Mouse (Mus musculus): ENCODE measurements around the gene Zp1. TPM values are rescaled to one million over a fixed set of nuclear protein-coding genes. Genes with fewer than 3 reads are reported as not detected.

Zp1 gene
- not detected in 2 replicates for polyA plus RNA-seq (2014; fragmentation: Nextera tagmentation; extraction: Ambion mirVana)

- ATAC-seq (replicated peaks; ENCODE audit: low FRiP score), result no peak
- Histone ChIP-seq H3K36me3 (ENCODE audit: control insufficient read depth, insufficient read depth, low read length) (no peaks in the 10 kb centered on the region), H3K4me1 (replicated peaks; ENCODE audit: control insufficient read depth, insufficient read depth, low read length) (peaks cover 5% of the 10 kb centered on the region; the same call in 1 of the 2 replicates), H3K4me2 (no peak within 1 kb of the TSS), H3K9me3 (ENCODE audit: control insufficient read depth, low read length) (no peaks in the 10 kb centered on the region), H3K4me3 (ENCODE audit: low read depth, low read length) (no peak within 1 kb of the TSS), H3K27ac (ENCODE audit: low read depth, low read length) (no peak within 1 kb of the TSS), H3K9ac (ENCODE audit: low read depth, low read length) (no peak within 1 kb of the TSS), H3K27me3 (replicated peaks; ENCODE audit: control insufficient read depth, insufficient read depth, low read length) (no peaks in the 10 kb centered on the region; the same call in 1 of the 2 replicates)
- 69% methylated on average over 2 of the region's 2 CpGs for WGBS
- no peak for DNase-seq (ENCODE audit: low spot score)
These were observed at the start of gene Zp1 for GRCm38 (mm10) chr19:10920532-10920931. Gene Zp1 (minus strand): TSS chr19:10920632.

- no peaks in the 10 kb centered on the region for H3K36me3 ChIP-seq (ENCODE audit: control insufficient read depth, insufficient read depth, low read length)
- no peak overlapping the region for H3K9ac ChIP-seq (ENCODE audit: low read depth, low read length)
- H3K27me3 ChIP-seq (replicated peaks; ENCODE audit: control insufficient read depth, insufficient read depth, low read length), result no peaks in the 10 kb centered on the region
- H3K9me3 ChIP-seq (ENCODE audit: control insufficient read depth, low read length), result no peaks in the 10 kb centered on the region
- DNase-seq (ENCODE audit: low spot score), result no peak
- no peak overlapping the region for H3K4me2 ChIP-seq
- 88% methylated on average over 7 of the region's 7 CpGs for whole genome bisulfite sequencing
- no peak overlapping the region for H3K4me3 ChIP-seq (ENCODE audit: low read depth, low read length)
- no peaks in the 10 kb centered on the region; the same call in 1 of the 2 replicates for H3K4me1 ChIP-seq (replicated peaks; ENCODE audit: control insufficient read depth, insufficient read depth, low read length)
- ATAC-seq (replicated peaks; ENCODE audit: low FRiP score), result no peak
- no peak overlapping the region for H3K27ac ChIP-seq (ENCODE audit: low read depth, low read length)
These were observed 48.1 kb upstream of the Zp1 start for GRCm38 (mm10) chr19:10968578-10968977.

- H3K9me3 ChIP-seq (ENCODE audit: control insufficient read depth, low read length), result no peaks in the 10 kb centered on the region
- no peak overlapping the region for H3K9ac ChIP-seq (ENCODE audit: low read depth, low read length)
- WGBS, result 78% methylated on average over 7 of the region's 7 CpGs
- no peak for ATAC-seq (replicated peaks; ENCODE audit: low FRiP score)
- H3K27me3 ChIP-seq (replicated peaks; ENCODE audit: control insufficient read depth, insufficient read depth, low read length), result no peaks in the 10 kb centered on the region; the same call in 1 of the 2 replicates
- no peaks in the 10 kb centered on the region; the same call in 1 of the 2 replicates for H3K4me1 ChIP-seq (replicated peaks; ENCODE audit: control insufficient read depth, insufficient read depth, low read length)
- no peak overlapping the region for H3K4me3 ChIP-seq (ENCODE audit: low read depth, low read length)
- no peak overlapping the region for H3K4me2 ChIP-seq
- no peak overlapping the region for H3K27ac ChIP-seq (ENCODE audit: low read depth, low read length)
- H3K36me3 ChIP-seq (ENCODE audit: control insufficient read depth, insufficient read depth, low read length), result no peaks in the 10 kb centered on the region
- no peak for DNase-seq (ENCODE audit: low spot score)
These were observed 45.3 kb upstream of the Zp1 start for GRCm38 (mm10) chr19:10965721-10966120.

GRCm38 (mm10) chr19:10959978-10960346 lies 39.5 kb upstream of the Zp1 start:
- Histone ChIP-seq H3K4me1 (replicated peaks; ENCODE audit: control insufficient read depth, insufficient read depth, low read length) (no peaks in the 10 kb centered on the region), H3K9me3 (ENCODE audit: control insufficient read depth, low read length) (no peaks in the 10 kb centered on the region), H3K4me2 (no peak overlapping the region), H3K9ac (ENCODE audit: low read depth, low read length) (no peak overlapping the region), H3K27me3 (replicated peaks; ENCODE audit: control insufficient read depth, insufficient read depth, low read length) (no peaks in the 10 kb centered on the region; the same call in 1 of the 2 replicates), H3K4me3 (ENCODE audit: low read depth, low read length) (no peak overlapping the region), H3K36me3 (ENCODE audit: control insufficient read depth, insufficient read depth, low read length) (no peaks in the 10 kb centered on the region), H3K27ac (ENCODE audit: low read depth, low read length) (no peak overlapping the region)
- no peak for ATAC-seq (replicated peaks; ENCODE audit: low FRiP score)
- 49% methylated on average over 12 of the region's 12 CpGs for WGBS
- no peak for DNase-seq (ENCODE audit: low spot score)

GRCm38 (mm10) chr19:10959085-10959977 lies 38.9 kb upstream of the Zp1 start:
- Histone ChIP-seq H3K4me1 (replicated peaks; ENCODE audit: control insufficient read depth, insufficient read depth, low read length) (no peaks in the 10 kb centered on the region), H3K4me2 (no peak overlapping the region), H3K4me3 (ENCODE audit: low read depth, low read length) (no peak overlapping the region), H3K27me3 (replicated peaks; ENCODE audit: control insufficient read depth, insufficient read depth, low read length) (no peaks in the 10 kb centered on the region; the same call in 1 of the 2 replicates), H3K9ac (ENCODE audit: low read depth, low read length) (no peak overlapping the region), H3K27ac (ENCODE audit: low read depth, low read length) (no peak overlapping the region), H3K9me3 (ENCODE audit: control insufficient read depth, low read length) (no peaks in the 10 kb centered on the region), H3K36me3 (ENCODE audit: control insufficient read depth, insufficient read depth, low read length) (no peaks in the 10 kb centered on the region)
- ATAC-seq (replicated peaks; ENCODE audit: low FRiP score) (no peak; the same call in 1 of the 2 replicates), DNase-seq (ENCODE audit: low spot score) (no peak)
- WGBS, result 35% methylated on average over 11 of the region's 11 CpGs

GRCm38 (mm10) chr19:10952021-10952939 lies 31.8 kb upstream of the Zp1 start:
- DNase-seq (ENCODE audit: low spot score) (no peak), ATAC-seq (replicated peaks; ENCODE audit: low FRiP score) (no peak)
- H3K4me2 ChIP-seq, result no peak overlapping the region
- no peaks in the 10 kb centered on the region for H3K9me3 ChIP-seq (ENCODE audit: control insufficient read depth, low read length)
- no peaks in the 10 kb centered on the region for H3K36me3 ChIP-seq (ENCODE audit: control insufficient read depth, insufficient read depth, low read length)
- peaks cover 11% of the 10 kb centered on the region for H3K4me1 ChIP-seq (replicated peaks; ENCODE audit: control insufficient read depth, insufficient read depth, low read length)
- no peaks in the 10 kb centered on the region for H3K27me3 ChIP-seq (replicated peaks; ENCODE audit: control insufficient read depth, insufficient read depth, low read length)
- 69% methylated on average over 11 of the region's 11 CpGs for WGBS
- H3K4me3 ChIP-seq (ENCODE audit: low read depth, low read length), result no peak overlapping the region
- H3K27ac ChIP-seq (ENCODE audit: low read depth, low read length), result no peak overlapping the region
- no peak overlapping the region for H3K9ac ChIP-seq (ENCODE audit: low read depth, low read length)

- Histone ChIP-seq H3K9me3 (ENCODE audit: control insufficient read depth, low read length) (no peaks in the 10 kb centered on the region), H3K9ac (ENCODE audit: low read depth, low read length) (peak overlapping the region; percentile 64), H3K4me3 (ENCODE audit: low read depth, low read length) (peak overlapping the region; percentile 95), H3K4me1 (replicated peaks; ENCODE audit: control insufficient read depth, insufficient read depth, low read length) (peaks cover 22% of the 10 kb centered on the region), H3K4me2 (peak overlapping the region; percentile 96), H3K27me3 (replicated peaks; ENCODE audit: control insufficient read depth, insufficient read depth, low read length) (no peaks in the 10 kb centered on the region), H3K27ac (ENCODE audit: low read depth, low read length) (peak overlapping the region; percentile 64), H3K36me3 (ENCODE audit: control insufficient read depth, insufficient read depth, low read length) (peaks cover 13% of the 10 kb centered on the region)
- DNase-seq (ENCODE audit: low spot score), result no peak
- WGBS, result 38% methylated on average over 9 of the region's 9 CpGs
- ATAC-seq (replicated peaks; ENCODE audit: low FRiP score), result peak; percentile 4; the same call in 1 of the 2 replicates
These were observed 29.1 kb upstream of the Zp1 start for GRCm38 (mm10) chr19:10949558-10949957.

- Histone ChIP-seq H3K27me3 (replicated peaks; ENCODE audit: control insufficient read depth, insufficient read depth, low read length) (no peaks in the 10 kb centered on the region), H3K27ac (ENCODE audit: low read depth, low read length) (peak within 1 kb of the TSS; percentile 64), H3K36me3 (ENCODE audit: control insufficient read depth, insufficient read depth, low read length) (peaks cover 17% of the 10 kb centered on the region), H3K4me2 (peak within 1 kb of the TSS; percentile 96), H3K9me3 (ENCODE audit: control insufficient read depth, low read length) (no peaks in the 10 kb centered on the region), H3K4me3 (ENCODE audit: low read depth, low read length) (peak within 1 kb of the TSS; percentile 95), H3K4me1 (replicated peaks; ENCODE audit: control insufficient read depth, insufficient read depth, low read length) (peaks cover 22% of the 10 kb centered on the region), H3K9ac (ENCODE audit: low read depth, low read length) (peak within 1 kb of the TSS; percentile 92)
- ATAC-seq (replicated peaks; ENCODE audit: low FRiP score) (peak; percentile 93), DNase-seq (ENCODE audit: low spot score) (peak; percentile 94)
- WGBS, result 0% methylated on average over 30 of the region's 30 CpGs
These were observed 28.7 kb upstream of the Zp1 start, which contains the start of gene Ccdc86 for GRCm38 (mm10) chr19:10949112-10949511. Gene Ccdc86 (minus strand): TSS chr19:10949266.
